Mouse (Mus musculus) c-Kit-positive CD71-positive TER-119-positive erythroid progenitor cells, embryonic 14.5 days (primary cell): Measurements from ENCODE around the gene Spesp1.

Experiments used
- DNase-seq: peaks from one replicate; pipeline ENCODE4 v3.0.0-alpha.2; 2013; ENCODE audit warnings: low spot score

Gene Spesp1

GRCm38 (mm10) chr9:62245612-62246379 is 36.2 kb downstream of the Spesp1 start:
- no peak for DNase-seq

- no peak for DNase-seq
These were observed 37.4 kb downstream of the Spesp1 start for GRCm38 (mm10) chr9:62244612-62245010.

GRCm38 (mm10) chr9:62243991-62244611 is 37.9 kb downstream of the Spesp1 start:
- DNase-seq, result peak; percentile 67

GRCm38 (mm10) chr9:62240036-62240435 is 42.0 kb downstream of the Spesp1 start:
- no peak for DNase-seq

- no peak for DNase-seq
These were observed 44.5 kb downstream of the Spesp1 start for GRCm38 (mm10) chr9:62237381-62237980.

- no peak for DNase-seq
These were observed 46.5 kb downstream of the Spesp1 start for GRCm38 (mm10) chr9:62235501-62235900.

- DNase-seq, result no peak
These were observed 49.4 kb downstream of the Spesp1 start for GRCm38 (mm10) chr9:62232649-62233048.

GRCm38 (mm10) chr9:62231046-62231445 is 51.0 kb downstream of the Spesp1 start:
- no peak for DNase-seq

- no peak for DNase-seq
These were observed 52.0 kb downstream of the Spesp1 start for GRCm38 (mm10) chr9:62229985-62230384.

- DNase-seq, result no peak
These were observed 59.5 kb downstream of the Spesp1 start for GRCm38 (mm10) chr9:62222481-62222880.

GRCm38 (mm10) chr9:62222029-62222428 is 60.0 kb downstream of the Spesp1 start:
- DNase-seq, result no peak
